Mouse (Mus musculus) CD4-positive helper T cell, adult 2 months (primary cell): ENCODE measurements around the gene Lmf1.

ENCODE experiments used
- DNase-seq: peaks from one replicate; pipeline ENCODE4 v3.0.0-alpha.2; 2012; ENCODE audit warnings: low read depth, missing footprints, low spot score

Lmf1 gene

DNA sequence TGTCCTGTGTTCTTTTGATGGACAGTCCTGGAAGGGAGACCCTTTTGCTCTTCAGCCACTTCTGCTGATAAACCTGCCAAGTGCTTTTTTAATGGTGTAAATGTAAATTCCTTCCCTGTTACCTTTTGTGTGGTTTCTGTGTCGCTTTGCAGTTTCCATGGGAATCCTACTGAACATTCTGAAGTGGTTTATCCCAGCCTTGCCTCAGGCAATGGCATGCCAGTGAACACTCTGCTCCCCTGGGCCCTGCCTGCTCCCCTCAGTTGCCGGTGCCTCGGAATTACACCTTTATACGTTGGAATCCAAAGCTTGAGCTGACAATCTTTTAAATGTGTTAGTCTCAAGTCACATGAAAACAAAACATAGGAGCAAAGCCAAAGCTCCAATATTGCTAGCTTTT lies 62.1 kb downstream of the Lmf1 start:
- DNase-seq = no peak

DNA sequence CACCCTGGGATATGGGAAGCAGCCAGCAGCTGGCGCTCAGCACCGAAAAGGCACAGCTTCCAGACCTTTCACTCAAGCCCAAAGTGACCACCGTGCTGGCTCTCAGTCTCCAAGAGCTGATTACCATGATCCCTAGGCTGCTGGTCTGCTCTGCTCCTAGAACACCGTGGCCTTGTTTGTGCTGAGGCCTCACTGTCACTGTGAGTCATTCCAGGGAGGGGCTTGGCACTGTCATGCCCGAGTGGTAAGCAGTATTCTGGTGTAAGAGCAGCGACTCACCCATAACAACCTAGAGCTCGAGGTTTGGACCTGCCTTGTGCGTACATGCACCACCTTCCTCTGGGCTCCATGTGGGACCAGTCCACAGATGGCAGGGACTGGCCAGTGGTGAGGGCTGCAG lies 63.1 kb downstream of the Lmf1 start:
- DNase-seq = no peak

DNA sequence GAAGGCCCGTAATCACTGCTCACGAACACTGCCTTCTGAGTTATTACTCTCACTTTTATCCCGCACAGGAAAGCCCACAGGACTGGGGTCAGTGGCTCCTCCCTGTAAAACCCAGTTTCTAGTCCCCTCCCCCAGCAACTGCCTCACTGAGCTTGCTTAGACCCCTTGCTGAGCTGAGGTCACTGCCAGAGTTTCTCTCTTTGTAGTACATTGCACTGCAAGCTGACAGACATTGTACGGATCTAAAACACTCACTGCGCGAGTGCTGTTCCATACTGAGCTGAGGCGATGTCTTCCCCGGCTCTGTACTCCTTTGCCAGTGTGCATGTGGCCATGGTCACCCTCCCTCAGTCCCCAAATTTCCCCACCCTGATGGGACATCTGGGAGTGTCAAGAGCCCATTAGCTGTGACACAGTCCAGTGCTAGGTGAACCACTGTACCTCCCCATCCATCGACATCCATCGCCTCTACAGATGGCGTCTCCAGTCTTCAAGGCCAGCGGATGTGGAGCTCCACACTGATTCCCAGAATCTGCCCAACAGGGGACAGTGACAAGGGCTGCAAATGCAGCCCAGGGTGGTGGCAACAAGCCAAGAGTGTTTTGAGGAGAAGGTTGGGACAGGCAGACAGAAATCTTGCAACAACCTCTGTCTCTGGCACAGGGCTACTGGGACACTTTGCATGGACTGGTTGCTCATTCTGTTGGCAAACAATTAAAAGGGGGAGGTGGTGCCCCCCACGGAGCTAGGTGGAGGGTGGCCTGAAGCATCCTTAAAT lies 64.8 kb downstream of the Lmf1 start:
- DNase-seq = no peak

DNA sequence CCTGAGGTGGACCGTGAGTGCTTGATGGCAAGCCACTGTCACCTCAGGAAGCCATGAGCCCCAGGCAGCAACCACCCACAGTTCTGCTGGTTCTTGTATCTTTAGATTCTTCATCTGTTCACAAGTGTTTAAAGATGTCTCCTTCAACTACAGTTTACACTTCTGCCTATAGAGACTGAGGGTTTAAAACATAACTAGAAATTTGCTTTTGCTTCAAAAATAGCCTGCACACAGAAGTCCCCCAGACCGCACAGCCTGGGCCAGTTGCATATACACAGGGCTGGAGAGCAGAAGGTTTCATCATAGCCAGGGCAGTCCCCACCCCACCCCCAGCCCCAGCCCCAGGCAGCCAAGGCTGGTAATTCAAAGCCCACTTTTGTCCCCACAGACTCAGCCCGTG lies 65.9 kb downstream of the Lmf1 start:
- no peak for DNase-seq

DNA sequence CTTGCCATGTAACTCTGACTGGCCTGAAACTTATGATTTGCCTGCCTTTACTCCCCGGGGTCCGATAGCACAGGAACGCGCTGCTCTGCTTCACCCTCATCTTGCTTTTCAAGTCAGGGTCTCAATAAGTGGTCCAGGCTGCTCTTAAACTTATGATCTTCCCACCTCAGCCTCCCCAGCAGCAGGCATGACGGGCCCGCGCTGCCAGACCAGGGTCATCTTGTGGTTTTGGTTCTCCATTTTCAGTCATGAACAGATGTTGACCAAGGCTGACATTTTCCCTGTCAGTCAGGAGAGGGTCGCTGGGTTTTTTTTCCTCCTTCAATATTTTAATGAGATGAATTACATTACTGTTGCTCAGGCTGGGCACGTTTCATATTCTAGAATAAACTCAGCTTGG lies 66.8 kb downstream of the Lmf1 start:
- DNase-seq = no peak

DNA sequence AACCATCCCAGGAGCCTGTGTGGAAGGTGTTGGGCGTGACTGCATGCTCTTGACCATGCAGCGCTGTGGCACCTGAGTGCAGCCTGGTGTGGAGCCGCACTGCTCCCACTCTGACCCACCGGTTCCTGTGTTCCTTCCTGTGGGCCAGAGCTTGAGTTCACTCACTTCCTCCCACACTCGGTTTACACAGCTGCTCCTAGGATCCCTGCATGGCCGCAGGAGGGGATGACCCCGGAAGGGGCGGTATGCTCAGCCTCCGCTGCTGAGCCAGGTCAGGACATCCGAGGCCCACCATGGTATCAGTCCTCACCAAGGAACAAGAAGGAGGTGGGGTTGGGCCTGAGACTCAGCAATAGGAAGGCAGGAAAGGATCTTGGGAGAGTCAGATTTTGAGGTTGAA lies 69.0 kb downstream of the Lmf1 start:
- no peak for DNase-seq

DNA sequence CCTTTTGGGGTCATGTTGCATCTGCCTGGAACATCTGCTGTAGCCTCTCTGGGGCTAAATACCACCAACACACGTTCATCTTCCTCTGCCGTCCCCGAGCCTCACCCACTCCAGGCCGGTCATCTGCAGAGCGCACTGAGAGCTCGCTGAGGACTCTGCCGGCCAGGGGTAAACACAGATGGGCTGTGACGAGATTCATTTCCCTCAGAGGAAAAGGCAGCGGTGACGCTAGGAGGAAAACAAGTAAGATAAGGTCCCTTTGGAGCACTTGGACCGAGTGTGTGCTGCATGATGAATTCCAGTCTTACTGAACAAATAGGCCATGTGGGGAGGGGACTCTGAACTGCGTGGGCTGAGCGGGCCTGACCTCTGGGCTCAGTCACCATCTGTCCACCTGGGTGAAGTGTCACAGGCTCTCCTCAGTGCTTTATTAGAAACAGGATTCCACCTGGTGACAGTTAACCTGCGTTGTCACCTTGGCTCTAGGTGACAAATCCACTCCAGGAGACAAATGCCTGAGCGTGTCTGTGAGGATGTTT lies 69.9 kb downstream of the Lmf1 start:
- DNase-seq = no peak

DNA sequence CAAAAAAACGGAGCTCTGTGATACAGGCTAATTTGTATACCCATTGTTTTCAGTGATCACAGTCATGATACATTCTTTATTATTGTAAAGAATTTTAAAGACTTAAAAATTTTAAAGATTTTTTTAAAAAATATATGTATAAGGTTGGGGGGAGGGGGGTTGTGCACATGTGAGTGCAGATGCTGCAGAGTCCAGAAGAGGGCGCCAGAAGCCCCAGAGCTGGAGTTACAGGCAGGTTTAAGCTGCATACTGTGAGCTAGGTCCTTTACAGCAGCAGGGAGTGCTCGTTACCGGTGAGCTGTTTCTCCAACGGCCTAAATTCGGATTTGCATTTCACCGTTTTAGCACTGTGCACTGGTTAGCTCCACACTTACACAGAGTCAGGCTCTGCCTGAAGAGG lies 71.8 kb downstream of the Lmf1 start:
- no peak for DNase-seq

DNA sequence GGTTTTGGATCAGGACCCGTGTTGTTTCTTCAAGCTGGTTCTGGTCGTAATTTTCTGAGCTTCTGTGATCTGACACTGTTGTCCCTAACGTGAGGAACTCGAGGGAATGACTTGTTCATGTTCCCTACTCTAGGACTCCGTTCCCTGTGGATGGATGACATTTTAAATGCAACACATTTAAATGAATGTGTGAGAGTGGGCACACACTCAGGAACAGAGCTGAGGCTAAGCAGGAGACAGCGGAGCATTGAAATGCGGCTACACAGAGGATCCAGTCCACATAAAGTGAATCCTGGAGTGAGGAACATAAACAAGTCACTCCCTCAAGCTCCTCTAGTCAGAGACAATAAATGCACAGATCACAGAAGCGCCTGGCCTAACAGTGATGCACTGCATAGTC lies 73.4 kb downstream of the Lmf1 start:
- no peak for DNase-seq

DNA sequence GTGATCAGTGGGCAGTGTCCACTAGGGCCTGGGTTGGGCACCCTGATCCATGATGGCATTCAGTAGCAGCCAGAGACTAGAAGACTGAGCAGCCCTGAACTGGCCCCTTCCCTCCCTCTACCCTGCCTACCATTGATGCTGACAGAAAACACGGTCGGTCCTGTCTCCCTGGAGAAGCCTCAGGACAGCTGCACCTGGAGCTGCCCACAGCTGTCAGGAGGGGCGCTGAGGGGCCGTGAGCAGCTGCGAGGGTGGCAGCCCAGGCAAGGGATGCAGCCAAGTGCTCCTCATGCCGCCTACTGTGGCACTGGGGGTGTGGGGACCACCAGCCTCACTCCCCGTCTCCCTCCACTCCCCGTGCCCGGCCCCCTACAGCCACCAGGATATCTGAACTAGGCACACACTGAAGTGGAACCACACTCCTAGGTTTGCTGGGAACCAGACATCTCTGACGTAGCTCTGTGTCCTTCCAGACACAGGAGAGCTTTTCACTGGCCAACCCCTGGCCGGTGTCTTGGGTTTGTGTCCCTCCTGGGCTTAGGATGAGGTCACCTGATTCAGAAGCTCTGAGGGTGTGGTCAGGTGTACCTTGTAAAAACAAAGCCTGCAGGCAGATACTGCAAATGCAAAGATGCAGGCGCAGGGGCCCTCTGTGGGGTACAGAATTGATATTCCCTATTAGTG lies 77.4 kb downstream of the Lmf1 start:
- DNase-seq = no peak

DNA sequence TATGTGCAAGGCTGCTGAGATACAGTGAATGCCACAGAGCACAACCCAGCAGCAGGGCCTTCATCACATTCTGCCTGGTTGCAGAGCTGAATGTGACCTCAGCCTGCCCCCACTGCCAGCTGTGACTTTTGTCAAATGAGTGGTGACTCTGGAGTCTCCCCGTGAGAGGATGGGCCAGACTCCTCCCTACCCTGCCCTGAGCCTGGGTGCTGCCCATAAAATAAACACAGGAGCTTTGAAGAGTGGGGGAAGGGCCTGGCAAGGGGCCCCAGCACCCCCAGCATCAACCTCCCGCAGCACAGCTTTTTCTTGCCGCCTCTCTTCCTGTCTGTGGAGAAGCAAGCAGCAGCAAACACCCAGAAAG lies 77.9 kb downstream of the Lmf1 start:
- no peak for DNase-seq

DNA sequence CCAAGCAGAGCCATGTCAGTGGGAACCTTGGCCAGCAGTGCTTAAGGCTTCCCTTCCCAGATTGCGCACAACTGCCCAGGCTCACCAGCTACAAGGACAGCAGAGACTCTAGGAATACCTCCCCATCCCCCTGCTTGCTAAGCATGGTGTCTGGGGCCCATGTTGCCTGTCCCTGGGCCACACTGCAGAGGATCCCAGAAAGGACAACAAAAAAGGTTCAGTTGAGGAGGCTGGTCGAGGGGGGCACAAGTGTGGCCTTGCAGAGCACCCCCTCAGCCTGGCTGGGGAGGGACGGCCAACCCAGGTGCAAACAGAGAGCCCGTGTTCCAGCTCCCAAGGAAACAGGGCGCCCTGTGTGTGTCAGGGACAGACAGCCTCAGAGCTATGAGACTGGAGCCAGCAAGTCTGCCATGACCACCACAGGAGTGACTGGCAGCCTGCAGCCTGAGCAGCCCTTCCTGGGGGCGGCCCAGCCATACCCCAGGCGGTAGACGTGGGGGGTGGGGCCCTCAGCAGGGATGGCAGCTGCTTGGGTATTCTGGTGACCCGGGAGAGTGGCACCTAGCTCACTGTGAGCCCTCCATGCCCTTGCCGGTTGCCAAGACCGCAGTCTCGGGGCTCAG lies 84.4 kb downstream of the Lmf1 start:
- DNase-seq = no peak

DNA sequence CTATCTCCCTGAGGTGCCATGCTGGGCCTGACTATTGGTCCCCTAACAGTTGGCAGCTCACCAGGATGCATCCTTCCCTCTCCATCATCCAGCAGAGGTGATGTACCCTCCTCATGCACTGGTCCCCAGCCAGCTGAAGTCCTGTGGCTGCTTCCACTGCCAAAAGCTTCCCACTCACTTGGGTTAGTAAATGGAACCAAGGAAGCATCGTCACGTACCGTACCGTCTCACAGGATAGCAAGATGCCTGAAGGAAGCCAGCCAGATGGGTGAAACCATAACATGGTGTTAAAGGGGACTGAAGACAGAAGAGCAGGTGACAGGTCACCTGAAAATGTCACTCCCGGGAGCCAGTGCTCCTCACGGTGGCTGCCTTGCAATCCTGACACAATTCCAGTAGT lies 86.6 kb downstream of the Lmf1 start:
- DNase-seq = no peak

DNA sequence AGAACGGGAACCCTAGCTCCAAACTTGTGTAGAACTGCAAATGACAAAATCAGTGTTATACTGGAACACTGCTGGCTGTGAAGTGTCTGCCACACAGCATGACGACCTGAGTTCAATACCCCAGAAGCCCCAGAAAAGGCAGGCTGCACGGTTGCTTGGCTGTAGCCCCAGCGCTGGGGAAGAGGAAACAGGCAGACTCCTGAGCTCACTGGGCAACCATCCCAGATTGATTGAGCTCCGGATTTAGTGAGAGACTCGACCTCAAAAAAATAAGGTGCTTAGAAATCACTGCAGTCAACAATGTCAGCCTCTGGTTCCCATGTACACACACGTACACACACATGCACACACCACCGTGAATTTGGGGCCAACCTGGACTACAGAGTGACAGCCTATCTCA lies 87.0 kb downstream of the Lmf1 start:
- DNase-seq = no peak

DNA sequence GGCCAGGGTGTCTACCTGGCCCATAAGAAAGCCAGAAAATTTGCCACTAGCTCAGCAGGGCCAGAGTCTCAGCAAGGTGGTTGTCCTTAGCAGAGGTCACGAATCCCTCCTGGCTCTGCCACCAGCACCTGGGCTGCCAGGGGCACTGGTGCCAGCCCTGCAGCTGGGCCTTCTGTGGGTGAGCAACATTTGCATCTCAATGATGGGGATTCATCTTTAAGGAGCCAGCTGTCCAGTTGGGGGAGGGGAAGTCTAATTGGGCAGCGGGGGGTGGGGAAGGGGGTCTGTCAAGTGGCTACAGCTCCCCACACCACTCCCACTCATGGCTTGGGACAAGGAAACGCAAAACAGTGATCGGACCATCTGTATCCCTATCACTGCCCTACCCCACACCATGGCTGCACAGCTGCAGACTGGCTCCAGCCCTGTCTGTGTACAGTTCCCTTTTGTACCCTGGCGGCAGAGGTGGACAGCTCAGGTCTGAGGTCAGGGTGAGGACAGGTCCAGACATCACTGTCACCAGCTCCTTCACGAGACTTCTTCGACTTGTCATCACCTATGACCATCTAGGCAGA lies 89.7 kb downstream of the Lmf1 start:
- no peak for DNase-seq

DNA sequence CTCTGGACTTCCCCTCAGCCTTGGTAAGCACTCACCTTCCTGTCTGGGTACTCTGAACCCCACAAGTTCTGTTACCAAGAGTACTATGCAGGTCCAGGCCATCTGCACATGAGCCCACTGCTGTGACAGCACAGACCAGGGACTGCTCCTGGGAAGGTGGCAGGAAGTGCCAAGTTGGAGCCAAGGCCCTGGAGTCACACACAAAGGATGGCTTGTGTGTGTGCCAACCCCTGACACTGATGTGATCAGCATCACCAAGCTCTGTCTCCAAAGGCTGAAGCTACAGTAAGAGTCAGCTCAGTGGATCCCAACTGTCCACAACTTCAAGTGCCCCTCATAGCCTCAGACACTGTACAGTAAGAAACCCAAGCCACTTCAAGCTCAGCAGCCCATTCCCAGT lies 94.1 kb downstream of the Lmf1 start:
- DNase-seq = no peak

DNA sequence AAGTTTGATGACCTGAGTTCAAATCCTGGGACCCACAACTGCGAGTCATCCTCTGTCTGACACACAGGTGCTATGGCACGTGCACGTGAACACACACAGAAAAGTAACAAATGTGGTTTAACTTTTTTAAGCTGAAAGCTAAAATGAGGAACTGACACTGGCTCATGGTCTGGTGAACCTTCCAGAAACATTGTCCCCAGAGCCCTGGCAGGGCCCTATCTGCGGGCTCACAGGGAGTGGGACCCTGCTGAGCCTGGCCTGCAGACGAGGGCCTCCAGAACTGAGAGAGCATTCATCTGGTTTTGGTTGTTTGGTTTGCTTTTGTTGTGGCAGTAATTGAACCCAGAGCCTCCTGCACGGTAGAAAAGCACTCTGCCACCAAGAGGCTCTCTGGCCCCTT lies 99.1 kb downstream of the Lmf1 start:
- no peak for DNase-seq

DNA sequence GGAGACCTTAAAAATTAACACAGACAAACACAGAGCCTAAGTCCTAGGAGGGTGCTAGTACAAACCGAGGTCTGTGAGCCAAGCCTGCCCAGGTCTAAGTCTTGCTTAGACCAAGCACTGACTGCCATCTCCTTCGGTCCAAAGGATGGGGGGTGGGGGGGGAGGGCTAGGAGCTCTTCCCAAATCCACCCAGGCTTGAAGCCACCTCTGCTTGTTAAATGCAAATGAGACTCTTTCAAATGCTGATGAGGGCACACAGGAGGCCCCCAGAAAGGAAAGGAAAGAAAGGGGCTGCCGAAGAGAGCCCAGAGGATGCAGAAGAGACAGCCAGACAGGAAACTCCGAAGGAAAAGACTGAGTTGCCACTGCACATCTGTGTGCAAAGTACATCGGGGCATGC lies 100.9 kb downstream of the Lmf1 start:
- DNase-seq = no peak

DNA sequence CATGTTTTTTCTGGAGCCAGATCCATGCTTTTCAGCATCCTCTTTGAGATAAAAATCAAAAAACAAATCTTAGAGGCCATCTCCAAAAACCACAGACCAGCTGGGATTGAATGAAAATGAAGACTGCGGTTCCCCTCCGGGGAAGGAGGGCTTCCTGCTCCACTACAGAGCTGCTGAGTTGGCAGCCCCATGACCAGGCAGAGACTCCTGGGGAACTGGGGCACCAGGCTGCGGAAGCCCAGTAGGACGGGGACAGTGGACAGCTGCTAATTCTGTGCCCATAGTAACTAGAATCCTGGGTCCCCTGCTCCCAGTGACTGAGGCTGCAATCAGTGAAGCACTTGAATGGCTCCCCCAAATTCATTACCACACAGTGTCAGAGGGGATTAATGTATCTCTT lies 102.8 kb downstream of the Lmf1 start:
- DNase-seq = no peak

DNA sequence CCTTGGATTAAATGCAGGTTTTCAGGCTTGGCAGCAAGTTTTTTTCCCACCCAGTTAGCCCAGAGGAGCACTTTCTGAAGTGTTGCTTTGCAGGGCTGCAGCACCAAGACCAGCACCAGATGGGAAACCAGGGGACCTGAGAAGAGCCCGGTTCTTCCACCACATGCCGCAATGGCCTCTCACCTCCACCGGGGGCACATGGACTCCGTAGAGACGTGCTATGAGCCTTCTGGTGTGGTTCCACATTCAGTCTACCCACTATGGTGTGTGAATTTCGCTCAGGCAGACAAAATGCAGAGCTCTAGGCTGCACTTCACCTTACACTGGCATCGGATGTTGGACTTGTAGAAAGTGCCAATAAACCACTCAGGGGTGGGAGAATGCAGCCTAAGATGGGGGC lies 107.4 kb downstream of the Lmf1 start:
- DNase-seq = no peak

DNA sequence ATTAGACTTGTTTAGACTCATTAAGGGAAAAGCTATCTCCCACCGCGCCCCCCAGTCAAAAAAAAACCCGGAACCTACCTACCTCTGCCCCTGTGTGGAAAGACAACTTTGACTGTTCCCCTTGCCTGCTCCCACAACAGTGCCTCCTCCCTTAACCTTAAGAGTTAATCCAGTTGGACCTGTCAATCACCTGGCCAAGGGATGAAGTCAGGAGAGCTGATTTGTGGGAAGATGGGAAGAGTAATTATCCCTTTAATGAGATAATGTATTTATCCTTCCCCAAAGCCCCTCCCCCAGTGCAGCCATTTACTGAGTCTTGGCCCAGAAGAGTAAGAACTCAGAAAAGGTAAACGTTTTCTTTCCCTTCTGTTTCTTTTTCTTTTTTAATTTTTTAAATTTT lies 110.0 kb downstream of the Lmf1 start:
- DNase-seq = no peak

DNA sequence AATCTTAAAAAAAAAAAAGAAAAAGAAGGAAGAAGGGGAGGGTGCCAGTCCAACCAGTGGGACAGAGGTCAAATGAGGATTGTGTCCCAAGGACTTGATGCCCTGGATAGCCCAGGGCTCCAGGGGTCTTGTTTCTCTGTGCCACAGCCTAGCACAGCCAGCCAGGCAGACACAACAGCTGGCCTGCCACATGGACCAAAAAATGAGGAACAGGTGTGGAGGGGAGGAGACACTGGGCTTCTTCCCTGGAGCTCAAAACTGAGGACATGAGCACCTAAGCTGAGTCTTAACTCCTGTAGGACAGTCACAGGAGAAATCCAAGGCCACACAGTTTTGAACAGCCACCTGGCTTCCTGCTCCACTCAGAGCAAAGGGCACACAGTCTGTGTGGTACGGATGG lies 117.4 kb downstream of the Lmf1 start:
- no peak for DNase-seq

DNA sequence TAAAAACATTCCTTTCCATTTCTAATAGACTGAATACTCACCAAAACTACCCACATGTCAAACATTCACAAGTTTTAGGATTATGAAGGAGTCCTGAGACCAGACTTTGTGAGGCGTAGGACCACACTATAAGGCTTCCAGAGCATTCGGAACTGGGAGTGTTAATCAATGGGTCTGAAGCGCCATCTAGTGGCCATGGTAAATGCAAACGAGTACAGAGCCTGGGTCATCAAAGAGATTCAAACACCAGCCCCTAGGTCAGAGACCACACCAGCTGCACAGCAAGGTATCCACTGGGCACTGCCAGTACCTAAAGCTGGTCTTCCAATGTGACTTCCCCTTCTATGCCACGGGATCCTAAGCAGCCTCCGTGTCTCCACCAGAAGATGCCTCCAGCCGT lies 119.6 kb downstream of the Lmf1 start:
- DNase-seq = peak; percentile 59
